Mouse (Mus musculus): Measurements from ENCODE around the gene Adgre4. TPM values are rescaled to one million over a fixed set of nuclear protein-coding genes. Genes with fewer than 3 reads are reported as not detected.

The Adgre4 gene
- polyA plus RNA-seq (2016; fragmentation: Nextera tagmentation; extraction: Ambion mirVana) = not detected in 2 replicates

DNA sequence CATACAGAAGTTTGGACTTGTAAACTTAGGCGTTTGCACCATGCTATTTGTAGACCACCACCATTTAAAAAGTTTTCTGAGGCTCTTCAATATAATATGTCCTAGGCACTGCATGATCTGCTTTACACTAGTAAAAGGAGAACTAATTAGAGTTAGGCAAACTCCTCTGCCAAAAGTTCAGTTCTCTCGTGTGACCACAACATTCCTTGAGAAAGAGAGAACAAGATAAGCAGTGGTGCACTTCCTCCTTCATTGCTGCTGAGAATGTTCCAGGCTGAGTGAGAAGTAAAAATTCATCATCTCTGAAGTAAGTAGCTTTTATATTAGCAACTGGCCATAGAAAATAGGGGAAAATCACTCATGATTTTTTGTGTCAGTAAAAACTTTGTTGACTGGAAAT is at the start of gene Adgre4:
Gene Adgre4 (plus strand): TSS at position 199 of the 400 bp plus-strand sequence.
- Histone ChIP-seq H3K27me3 (no peaks in the 10 kb centered on the region), H3K4me3 (no peak within 1 kb of the TSS), H3K27ac (no peak within 1 kb of the TSS), H3K36me3 (no peaks in the 10 kb centered on the region), H3K4me1 (no peaks in the 10 kb centered on the region), H3K4me2 (replicated peaks) (no peak within 1 kb of the TSS), H3K9ac (no peak within 1 kb of the TSS), H3K9me3 (no peaks in the 10 kb centered on the region)
- WGBS = 64% methylated on average over 2 of the region's 2 CpGs
- ATAC-seq (ENCODE audit: insufficient number of reproducible peaks, insufficient read depth, low FRiP score, low TSS enrichment) = no peak

DNA sequence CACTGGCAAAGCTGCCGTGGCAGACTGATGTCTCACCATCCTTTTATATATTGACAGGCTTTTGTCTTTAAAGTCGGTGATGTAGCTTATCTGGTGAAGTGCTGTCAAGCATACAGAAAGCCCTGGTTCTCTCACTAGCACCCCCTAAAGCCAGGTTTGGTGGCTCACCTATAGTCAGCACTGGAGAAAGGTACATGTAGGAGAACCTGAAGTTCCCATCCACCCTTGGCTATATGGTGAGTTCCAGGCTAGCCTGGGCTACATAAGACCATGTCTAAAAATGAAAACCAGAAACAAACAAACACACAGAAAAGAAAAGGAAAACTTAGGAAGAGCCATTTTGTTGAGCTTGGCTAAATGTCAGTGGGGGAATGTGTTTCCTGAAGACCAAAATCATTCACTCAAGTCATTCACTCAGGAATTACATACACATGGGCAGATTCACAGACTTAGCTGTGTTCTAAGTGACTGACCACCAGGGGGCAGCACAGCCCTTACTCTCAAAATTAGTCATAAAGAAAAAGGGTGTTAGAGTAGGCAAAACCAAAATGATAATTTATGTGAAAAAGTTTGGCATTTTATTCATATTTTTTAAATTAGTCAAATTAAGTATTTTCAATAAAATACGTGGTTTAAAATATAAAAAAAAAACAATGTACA is 47.5 kb upstream of the Adgre4 start:
- no peaks in the 10 kb centered on the region for H3K9me3 ChIP-seq
- no peaks in the 10 kb centered on the region for H3K27me3 ChIP-seq
- H3K9ac ChIP-seq = no peak overlapping the region
- H3K4me2 ChIP-seq (replicated peaks) = no peak overlapping the region
- no peak overlapping the region for H3K27ac ChIP-seq
- no peak overlapping the region for H3K4me3 ChIP-seq
- WGBS = 73% methylated on average over 3 of the region's 3 CpGs
- no peaks in the 10 kb centered on the region for H3K4me1 ChIP-seq
- no peak for ATAC-seq (ENCODE audit: insufficient number of reproducible peaks, insufficient read depth, low FRiP score, low TSS enrichment)
- H3K36me3 ChIP-seq = peaks cover 19% of the 10 kb centered on the region

DNA sequence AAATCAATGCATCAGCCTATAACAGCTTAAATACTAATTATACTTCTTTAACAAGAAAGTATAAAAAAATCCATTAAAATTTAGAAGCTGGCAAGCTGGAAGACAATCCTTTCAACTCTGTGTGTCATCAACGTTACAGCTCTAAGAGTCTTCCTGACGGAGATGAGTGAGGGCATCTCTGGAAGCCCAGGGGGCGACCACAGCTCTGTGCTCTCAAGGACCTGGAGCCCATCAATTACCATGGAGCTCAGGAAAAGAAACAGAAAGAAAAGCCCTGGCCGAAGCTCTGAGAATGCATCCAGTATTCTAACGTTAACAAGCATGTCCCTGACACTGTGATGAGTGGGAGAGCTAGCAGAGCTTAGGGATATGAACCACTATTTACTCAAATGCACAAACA is 46.9 kb upstream of the Adgre4 start:
- Histone ChIP-seq H3K4me1 (no peaks in the 10 kb centered on the region), H3K9ac (no peak overlapping the region), H3K9me3 (no peaks in the 10 kb centered on the region), H3K4me2 (replicated peaks) (no peak overlapping the region), H3K27me3 (no peaks in the 10 kb centered on the region), H3K4me3 (no peak overlapping the region), H3K36me3 (peaks cover 13% of the 10 kb centered on the region), H3K27ac (no peak overlapping the region)
- WGBS = 79% methylated on average over 5 of the region's 5 CpGs
- ATAC-seq (ENCODE audit: insufficient number of reproducible peaks, insufficient read depth, low FRiP score, low TSS enrichment) = no peak

DNA sequence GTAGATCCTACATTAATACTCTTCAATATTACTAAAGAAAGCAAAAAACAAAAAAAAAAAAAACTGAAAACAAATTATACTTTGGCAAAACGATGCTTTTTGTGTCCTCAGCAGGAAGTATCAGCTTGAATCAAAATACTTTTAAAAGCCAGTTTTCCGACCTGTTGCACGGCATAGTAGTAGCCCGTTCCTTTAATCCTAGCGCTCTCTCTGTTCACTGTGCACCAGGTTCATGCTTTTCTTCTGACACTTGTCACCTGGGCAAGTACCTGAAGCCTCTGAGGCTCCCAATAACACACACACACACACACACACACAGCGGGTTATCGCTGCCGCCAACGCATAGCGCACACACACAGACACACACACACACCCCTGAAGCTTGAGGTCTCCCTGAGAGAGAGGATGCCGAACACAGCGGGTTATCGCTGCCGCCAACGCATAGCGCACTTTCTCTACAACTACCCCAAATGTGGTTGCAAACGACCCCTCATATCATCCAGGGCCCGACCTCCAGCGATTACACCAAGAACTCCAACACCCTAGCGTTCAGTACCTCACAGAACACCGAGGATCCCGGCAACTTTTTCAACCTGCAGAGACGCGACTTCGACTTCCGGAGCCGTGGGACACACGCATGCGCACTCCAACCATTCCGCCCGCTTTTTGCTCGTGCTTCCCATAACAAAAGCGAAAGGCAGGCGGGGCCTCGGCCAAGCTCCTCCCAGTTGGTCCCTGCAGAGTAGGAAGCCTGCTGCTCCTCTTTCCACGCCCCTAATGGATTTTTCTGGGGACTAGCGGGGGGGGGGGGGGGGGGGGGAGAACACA is 37.6 kb upstream of the Adgre4 start, which contains the start of gene Pot1b:
Gene Pot1b (minus strand): TSS at position 645 of the 828 bp plus-strand sequence.
- no peaks in the 10 kb centered on the region for H3K9me3 ChIP-seq
- ATAC-seq (ENCODE audit: insufficient number of reproducible peaks, insufficient read depth, low FRiP score, low TSS enrichment) = peak; percentile 97
- under 1% methylated on average over 37 of the region's 37 CpGs for WGBS
- H3K9ac ChIP-seq = peak within 1 kb of the TSS; percentile 65
- H3K27me3 ChIP-seq = no peaks in the 10 kb centered on the region
- H3K27ac ChIP-seq = 0 out of 2 replicates have a peak within 1 kb of the TSS, but pooled peaks have one; percentile 42
- no peaks in the 10 kb centered on the region for H3K4me1 ChIP-seq
- no peaks in the 10 kb centered on the region for H3K36me3 ChIP-seq
- H3K4me2 ChIP-seq (replicated peaks) = peak within 1 kb of the TSS; percentile 67
- H3K4me3 ChIP-seq = peak within 1 kb of the TSS; percentile 75

DNA sequence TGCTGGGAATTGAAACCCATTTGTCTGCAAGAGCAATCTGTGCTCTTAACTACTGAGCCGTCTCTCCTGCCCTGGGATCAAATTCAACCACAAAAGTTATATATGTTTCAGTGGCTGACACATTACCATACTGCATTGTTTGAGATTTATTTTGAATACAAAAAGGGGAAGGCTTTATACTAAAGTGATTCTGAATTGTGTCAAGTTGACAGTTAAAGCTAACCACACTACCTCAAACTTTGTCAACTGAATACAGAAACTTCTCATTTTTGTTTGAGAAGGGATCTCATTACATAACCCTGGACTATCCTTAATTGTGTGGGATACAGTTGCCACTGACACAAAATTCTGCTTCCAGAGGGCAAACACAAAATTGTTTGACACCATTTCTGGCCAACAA is 28.5 kb upstream of the Adgre4 start:
- Histone ChIP-seq H3K4me3 (no peak overlapping the region), H3K9me3 (no peaks in the 10 kb centered on the region), H3K4me1 (no peaks in the 10 kb centered on the region), H3K9ac (no peak overlapping the region), H3K36me3 (no peaks in the 10 kb centered on the region), H3K4me2 (replicated peaks) (no peak overlapping the region), H3K27ac (no peak overlapping the region), H3K27me3 (no peaks in the 10 kb centered on the region)
- no peak for ATAC-seq (ENCODE audit: insufficient number of reproducible peaks, insufficient read depth, low FRiP score, low TSS enrichment)
- 39% methylated on average over 1 of the region's 1 CpGs for WGBS

DNA sequence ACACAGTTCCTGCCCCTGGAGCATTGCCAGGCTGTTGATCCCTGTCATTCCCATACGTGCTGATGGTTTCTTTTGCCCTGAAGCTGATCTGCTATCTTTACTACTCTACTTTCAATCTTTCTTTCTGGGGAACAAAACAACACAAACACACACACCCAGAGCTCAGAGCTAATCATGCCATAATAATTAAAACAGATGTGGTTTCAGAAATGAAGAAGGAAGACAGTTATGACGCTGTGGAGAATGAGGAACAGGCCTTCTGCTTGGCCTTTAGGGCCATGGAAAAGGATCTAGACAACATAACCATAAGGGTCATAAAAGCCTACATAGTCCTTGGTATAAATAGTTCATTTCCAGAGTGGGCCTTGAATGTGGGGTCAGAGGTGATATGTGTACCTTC is 27.5 kb upstream of the Adgre4 start:
- ATAC-seq (ENCODE audit: insufficient number of reproducible peaks, insufficient read depth, low FRiP score, low TSS enrichment) = no peak
- WGBS = 64% methylated on average over 2 of the region's 2 CpGs
- no peaks in the 10 kb centered on the region for H3K27me3 ChIP-seq
- no peaks in the 10 kb centered on the region for H3K9me3 ChIP-seq
- no peaks in the 10 kb centered on the region for H3K4me1 ChIP-seq
- H3K4me3 ChIP-seq = no peak overlapping the region
- no peak overlapping the region for H3K9ac ChIP-seq
- no peak overlapping the region for H3K4me2 ChIP-seq (replicated peaks)
- no peaks in the 10 kb centered on the region for H3K36me3 ChIP-seq
- no peak overlapping the region for H3K27ac ChIP-seq

DNA sequence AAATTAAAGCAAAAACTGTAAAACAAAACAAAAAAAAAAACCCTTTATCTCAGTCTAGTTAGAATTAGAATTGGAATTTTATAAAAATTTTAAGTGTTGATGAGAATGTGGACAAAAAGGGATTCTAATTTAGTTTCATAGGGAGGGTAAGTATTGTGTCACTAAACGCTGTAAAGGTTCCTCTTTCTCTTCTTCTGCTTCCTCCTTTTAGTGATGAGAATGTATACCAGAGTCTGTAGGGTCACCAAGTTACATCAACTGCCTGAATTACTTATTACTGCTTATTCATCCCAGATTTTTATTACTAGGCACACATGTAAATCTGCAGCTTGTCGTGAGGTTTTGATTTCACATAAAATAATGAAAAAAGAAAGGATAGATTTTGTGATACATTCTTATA is 23.6 kb upstream of the Adgre4 start:
- Histone ChIP-seq H3K4me1 (no peaks in the 10 kb centered on the region), H3K27ac (no peak overlapping the region), H3K27me3 (no peaks in the 10 kb centered on the region), H3K9ac (no peak overlapping the region), H3K4me3 (no peak overlapping the region), H3K36me3 (no peaks in the 10 kb centered on the region), H3K4me2 (replicated peaks) (no peak overlapping the region), H3K9me3 (no peaks in the 10 kb centered on the region)
- WGBS = 65% methylated on average over 2 of the region's 2 CpGs
- ATAC-seq (ENCODE audit: insufficient number of reproducible peaks, insufficient read depth, low FRiP score, low TSS enrichment) = no peak

DNA sequence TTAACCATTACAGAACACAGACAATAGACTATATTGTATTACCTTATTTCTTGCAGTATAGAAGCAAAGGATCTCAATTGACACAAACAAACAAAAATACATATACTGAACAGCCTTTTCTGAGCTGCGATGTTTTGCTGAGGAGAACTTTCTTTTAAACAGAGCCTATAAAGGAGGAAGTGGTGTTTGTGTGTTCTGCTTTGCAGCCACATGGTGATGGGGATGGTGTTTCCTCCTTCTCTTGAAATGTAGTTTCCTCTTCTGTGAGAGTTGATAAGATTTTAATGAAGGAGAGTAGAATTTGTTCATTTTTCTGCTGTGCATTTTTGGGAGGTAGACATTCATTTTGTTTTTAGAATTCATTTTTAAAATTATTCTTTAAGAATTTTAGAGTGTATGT is 13.1 kb upstream of the Adgre4 start:
- Histone ChIP-seq H3K9ac (no peak overlapping the region), H3K27me3 (no peaks in the 10 kb centered on the region), H3K4me3 (no peak overlapping the region), H3K4me2 (replicated peaks) (no peak overlapping the region), H3K4me1 (no peaks in the 10 kb centered on the region), H3K36me3 (no peaks in the 10 kb centered on the region), H3K27ac (no peak overlapping the region), H3K9me3 (no peaks in the 10 kb centered on the region)
- no peak for ATAC-seq (ENCODE audit: insufficient number of reproducible peaks, insufficient read depth, low FRiP score, low TSS enrichment)
- WGBS = 83% methylated on average over 1 of the region's 1 CpGs

DNA sequence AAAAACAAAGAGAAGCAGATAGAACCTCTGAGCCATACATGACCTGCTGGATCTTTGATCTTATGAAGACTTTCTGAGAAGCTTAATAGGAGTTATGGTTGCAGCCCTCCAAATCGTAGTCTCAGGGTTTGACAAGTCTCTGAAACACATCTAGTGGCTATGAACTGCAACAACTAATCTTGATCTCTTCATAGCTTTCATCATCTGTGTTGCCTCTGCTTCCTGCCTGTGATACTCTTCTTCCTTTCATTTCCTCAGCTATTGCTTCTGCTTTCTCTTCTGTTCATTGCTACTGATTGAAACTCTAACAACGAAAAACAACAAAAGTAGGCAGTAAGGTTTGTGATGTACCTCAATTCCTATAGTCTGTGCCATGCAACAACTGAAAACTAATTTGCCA is 1.4 kb downstream of the Adgre4 start:
- no peak overlapping the region for H3K27ac ChIP-seq

DNA sequence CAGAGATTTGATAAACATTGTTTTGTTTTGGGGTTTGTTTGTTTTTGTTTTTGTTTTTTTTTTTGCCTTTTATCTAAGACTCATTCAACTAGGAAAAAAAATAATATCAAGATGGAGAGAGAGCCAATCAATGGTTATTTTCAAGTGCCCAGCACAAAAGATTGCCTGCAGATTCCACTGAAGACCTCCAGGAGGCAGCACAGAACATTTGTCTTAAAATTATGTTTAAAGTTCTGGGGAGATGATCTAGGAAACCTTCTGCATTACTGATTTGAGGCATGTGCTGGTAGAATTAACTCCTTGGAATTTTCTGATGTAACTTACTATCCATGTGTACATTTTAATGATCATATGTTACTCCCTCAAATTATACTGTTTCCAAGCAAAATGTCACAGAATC is 63.9 kb downstream of the Adgre4 start:
- no peak overlapping the region for H3K9ac ChIP-seq
- no peaks in the 10 kb centered on the region for H3K4me1 ChIP-seq
- ATAC-seq (ENCODE audit: insufficient number of reproducible peaks, insufficient read depth, low FRiP score, low TSS enrichment) = no peak
- H3K27me3 ChIP-seq = no peaks in the 10 kb centered on the region
- no peaks in the 10 kb centered on the region for H3K36me3 ChIP-seq
- H3K4me3 ChIP-seq = no peak overlapping the region
- no peak overlapping the region for H3K4me2 ChIP-seq (replicated peaks)
- no peak overlapping the region for H3K27ac ChIP-seq
- H3K9me3 ChIP-seq = no peaks in the 10 kb centered on the region

More for the DNA sequence above, 1.4 kb downstream of the Adgre4 start:
- ATAC-seq (ENCODE audit: insufficient number of reproducible peaks, insufficient read depth, low FRiP score, low TSS enrichment) = no peak
- H3K27me3 ChIP-seq = no peaks in the 10 kb centered on the region
- no peak overlapping the region for H3K4me2 ChIP-seq (replicated peaks)
- no peak overlapping the region for H3K4me3 ChIP-seq
- H3K9ac ChIP-seq = no peak overlapping the region
- WGBS = 72% methylated on average over 2 of the region's 2 CpGs
- H3K4me1 ChIP-seq = no peaks in the 10 kb centered on the region
- no peaks in the 10 kb centered on the region for H3K9me3 ChIP-seq
- no peaks in the 10 kb centered on the region for H3K36me3 ChIP-seq

DNA sequence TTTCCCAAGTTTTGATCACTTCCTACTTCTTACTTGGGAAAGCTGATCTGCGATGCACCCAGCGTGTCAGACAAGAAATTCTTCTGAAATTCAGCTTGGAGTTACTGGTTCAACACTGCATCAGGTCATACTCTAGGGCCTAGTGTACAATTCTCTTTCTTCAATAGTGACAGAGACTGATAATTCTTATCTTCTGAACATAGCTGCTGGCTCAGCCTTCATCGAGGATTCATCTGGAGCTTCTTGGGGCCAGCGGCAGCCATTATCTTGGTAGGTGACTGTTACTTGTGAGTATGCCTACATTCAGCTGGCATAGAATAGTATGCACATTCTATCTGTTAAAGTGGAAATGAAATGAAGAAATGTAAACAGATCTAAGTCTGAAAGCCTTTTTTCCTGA is 67.1 kb downstream of the Adgre4 start:
- no peak overlapping the region for H3K27ac ChIP-seq
- no peaks in the 10 kb centered on the region for H3K9me3 ChIP-seq
- H3K36me3 ChIP-seq = no peaks in the 10 kb centered on the region
- no peaks in the 10 kb centered on the region for H3K27me3 ChIP-seq
- H3K4me1 ChIP-seq = no peaks in the 10 kb centered on the region
- no peak overlapping the region for H3K4me2 ChIP-seq (replicated peaks)
- H3K4me3 ChIP-seq = no peak overlapping the region
- no peak overlapping the region for H3K9ac ChIP-seq
- no peak for ATAC-seq (ENCODE audit: insufficient number of reproducible peaks, insufficient read depth, low FRiP score, low TSS enrichment)
- 88% methylated on average over 4 of the region's 4 CpGs for WGBS

DNA sequence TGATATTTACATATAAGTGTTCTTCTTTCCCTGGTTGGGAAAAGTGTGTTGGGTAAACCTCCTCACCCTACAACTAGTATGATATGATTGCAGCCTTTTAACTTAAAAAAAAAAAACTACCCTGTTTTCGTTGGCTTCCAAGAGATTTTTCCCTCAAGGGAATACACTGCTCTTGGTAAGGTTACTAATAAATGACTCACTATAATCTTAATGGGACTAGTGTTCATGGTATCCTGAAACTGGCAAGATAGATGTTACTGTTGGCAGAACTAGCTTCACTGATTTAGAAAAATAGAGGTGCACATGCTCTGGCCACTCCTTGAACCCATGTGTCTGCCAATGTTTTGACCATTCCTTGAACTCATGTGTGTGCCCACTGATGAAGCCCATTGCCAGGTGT is 71.8 kb downstream of the Adgre4 start:
- Histone ChIP-seq H3K27ac (no peak overlapping the region), H3K4me3 (no peak overlapping the region), H3K9ac (no peak overlapping the region), H3K36me3 (no peaks in the 10 kb centered on the region), H3K27me3 (no peaks in the 10 kb centered on the region), H3K4me1 (no peaks in the 10 kb centered on the region), H3K9me3 (no peaks in the 10 kb centered on the region), H3K4me2 (replicated peaks) (no peak overlapping the region)
- ATAC-seq (ENCODE audit: insufficient number of reproducible peaks, insufficient read depth, low FRiP score, low TSS enrichment) = no peak
- 68% methylated on average over 1 of the region's 1 CpGs for WGBS

Data from embryonic facial prominence, embryonic 12.5 days (tissue).